Mouse (Mus musculus) mouse trophoblast stem cell (cell line): ENCODE results near the gene Rap1gap.

Source experiments
- in situ Hi-C, 2 experiments: fragments of 300-500 bp; cut with MseI, MboI; formaldehyde crosslinking; loops; 2 replicates in 1 of 2; 3 replicates in 1 of 2; pipeline ENCODE4 v1.15.1; 2025

Gene Rap1gap

GRCm38 (mm10) chr4:137692107-137692902 lies 27.8 kb downstream of the Rap1gap start:
- in situ Hi-C loops: no loop called here

DNA sequence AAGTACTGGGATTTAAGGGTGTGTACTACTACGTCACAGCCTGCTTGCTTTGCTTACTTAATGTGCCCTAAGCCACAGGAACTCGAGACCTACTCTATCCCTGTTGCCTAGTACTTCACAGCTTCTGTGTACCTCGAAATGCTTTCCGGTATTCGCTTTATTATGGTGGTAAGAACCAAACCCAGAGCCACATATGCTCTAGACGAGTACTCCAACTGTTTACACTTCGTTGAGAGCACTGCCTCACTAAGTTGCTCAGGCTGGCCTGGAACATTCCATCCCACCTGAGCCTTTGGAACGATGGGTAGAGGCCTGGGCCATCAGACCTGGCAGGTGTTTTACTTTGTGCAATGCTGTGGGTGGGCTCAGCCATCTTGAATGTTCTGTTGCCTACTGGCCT lies 30.8 kb downstream of the Rap1gap start:
- in situ Hi-C loops: no loop called here

- in situ Hi-C loops: no loop called here
Measured at GRCm38 (mm10) chr4:137695900-137696299, 31.4 kb downstream of the Rap1gap start.

DNA sequence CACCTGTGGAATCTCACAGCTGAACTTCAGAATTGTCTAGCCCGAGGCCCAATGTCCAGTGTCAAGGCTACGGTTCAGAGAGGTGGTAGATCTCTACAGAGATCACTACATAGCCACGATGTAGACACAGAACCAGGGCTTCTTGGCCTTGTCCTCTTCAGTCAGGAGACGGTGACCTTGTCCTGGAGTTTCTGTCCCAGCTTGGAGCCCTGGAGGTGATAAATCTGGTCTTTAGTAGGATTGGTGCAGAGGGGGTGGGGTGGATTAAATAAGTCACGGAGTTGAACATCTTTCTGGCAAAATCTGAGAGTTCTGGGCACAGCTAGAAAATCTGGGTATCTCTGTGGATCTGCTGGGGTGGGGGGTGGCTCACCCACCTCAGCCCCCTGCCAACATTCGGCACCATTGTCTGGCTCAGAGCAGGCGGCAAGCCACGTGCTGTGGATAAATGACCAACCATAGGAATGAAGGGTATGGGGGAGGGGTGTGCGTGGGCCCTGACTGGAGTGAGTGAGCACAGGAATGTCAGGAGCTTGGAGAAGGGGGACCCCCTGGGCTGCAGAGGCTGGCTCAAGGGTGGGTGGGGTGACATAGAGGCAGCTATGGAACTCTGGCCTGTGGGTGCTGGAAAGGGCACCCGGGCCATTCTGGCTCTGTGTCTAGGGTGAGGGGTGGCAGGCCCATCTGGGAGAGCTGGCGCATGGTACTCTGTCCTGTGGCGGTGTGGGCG lies 32.8 kb downstream of the Rap1gap start:
- in situ Hi-C loops: no loop called here

DNA sequence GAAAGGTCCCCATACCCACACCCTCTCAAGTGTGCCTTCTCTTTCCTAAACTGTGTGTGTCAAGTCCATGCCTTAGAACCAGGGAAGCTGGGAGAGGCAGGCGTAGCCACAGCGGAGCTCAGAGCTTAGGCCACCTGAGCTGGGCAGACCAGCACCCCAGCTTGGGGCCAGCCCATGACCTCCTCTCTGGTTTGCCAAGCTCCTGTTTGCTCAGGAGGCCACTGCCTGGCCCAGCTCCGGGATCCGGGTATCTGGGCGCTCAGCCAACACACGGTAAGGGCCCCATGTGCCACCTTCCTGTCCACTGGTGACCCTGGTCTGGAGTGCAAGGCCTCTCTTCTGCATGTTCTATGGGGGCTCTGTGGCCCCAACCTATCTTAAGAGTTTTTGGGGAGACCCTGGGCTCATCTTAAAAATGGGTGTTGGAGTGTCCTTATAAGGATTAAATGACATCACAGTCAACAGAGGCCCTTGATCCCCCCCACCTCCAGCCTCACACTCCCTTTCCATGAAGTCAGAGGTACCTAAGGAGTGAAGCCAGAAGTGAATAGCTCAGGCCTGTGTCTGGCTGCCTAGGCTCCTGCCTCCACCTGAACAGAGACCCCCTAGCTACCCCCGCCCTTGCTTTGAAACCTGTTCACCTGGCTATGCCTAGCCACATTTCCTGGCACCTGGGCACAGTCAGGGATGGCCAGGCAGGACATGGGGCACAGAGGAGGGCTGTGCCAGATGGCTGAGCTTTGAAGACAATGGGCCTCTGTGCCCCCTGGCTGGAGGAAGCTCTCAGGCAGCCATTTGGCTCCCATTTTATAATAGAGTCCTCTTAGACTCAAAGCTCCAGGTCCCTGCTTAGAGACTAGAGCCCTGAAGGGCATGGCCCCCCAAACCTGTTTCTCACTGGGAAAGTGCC lies 33.8 kb downstream of the Rap1gap start:
- in situ Hi-C loops: no loop called here

- in situ Hi-C loops: no loop called here
Measured at GRCm38 (mm10) chr4:137699264-137700211, 35.0 kb downstream of the Rap1gap start.

DNA sequence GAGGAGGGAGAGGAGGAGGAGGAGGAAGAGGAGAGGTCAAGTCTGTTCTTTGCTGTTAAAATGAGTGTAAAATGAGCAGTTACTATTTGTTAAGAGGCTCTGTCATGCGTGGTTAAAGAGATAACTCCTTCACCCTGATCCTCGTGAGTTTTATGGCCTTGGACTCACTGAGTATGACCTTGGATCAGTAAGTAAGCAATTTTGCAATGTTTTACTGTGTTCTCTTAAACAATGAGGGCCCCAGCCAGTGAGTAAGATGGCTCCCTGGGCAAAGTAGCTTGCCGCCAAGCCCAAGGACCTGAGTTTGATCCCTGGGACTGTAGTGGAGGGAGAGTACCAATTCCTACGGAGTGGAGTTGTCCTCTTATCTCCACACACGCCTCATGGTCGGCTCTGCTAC lies 36.4 kb downstream of the Rap1gap start:
- in situ Hi-C loops: no loop called here

DNA sequence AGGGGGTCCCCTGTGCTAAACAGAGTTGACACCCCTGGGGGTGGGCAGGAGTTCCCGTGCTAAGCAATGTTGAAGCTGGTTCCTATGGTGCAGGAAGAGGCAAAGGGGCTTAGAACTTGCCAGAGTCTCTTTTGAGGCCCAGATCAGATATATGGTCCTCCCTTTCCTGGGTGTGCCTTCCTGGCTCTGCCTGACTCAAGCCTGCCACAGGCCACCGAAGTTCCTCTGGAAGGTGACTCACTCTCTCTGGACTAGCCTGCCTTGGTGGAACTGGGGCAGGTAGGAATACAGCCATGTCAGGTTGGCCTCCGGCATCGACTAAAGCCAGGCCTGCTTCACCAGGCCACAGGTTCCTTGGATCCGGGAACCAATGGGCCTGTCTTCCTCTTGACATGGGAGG lies 38.6 kb downstream of the Rap1gap start:
- in situ Hi-C loops: no loop called here

- in situ Hi-C loops: no loop called here
Measured at GRCm38 (mm10) chr4:137704561-137704960, 40.0 kb downstream of the Rap1gap start.

GRCm38 (mm10) chr4:137705379-137705778 lies 40.9 kb downstream of the Rap1gap start:
- in situ Hi-C loops: no loop called here

GRCm38 (mm10) chr4:137706510-137706909 lies 42.0 kb downstream of the Rap1gap start:
- in situ Hi-C loops: no loop called here

- in situ Hi-C loops: no loop called here
Measured at GRCm38 (mm10) chr4:137707216-137707990, 42.9 kb downstream of the Rap1gap start.

DNA sequence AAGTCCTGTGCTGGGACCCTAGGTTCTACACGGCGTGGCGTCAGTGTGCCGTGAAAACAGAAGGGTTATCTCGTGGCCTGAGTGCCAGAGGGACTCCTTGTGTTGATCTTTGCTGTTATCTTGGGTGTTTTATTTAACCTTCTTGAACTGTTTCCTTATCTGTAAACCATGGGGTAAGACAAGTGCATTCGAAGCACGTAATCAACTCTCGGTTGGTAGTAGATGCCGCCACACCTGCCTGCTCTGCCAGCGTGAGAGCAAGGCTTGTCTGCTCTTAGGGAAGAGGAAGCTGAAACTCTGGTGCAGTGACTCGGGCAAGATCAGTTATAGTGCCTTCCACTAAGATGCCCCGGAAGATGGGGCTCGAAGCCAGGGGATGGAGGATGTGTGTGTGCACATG lies 48.4 kb downstream of the Rap1gap start:
- in situ Hi-C loops: no loop called here

GRCm38 (mm10) chr4:137714020-137714624 lies 49.6 kb downstream of the Rap1gap start:
- in situ Hi-C loops: no loop called here

- in situ Hi-C loops: loop anchor here (5.0 kb wide), 1 partner anchor 35 kb away; no protein-coding TSS in a partner anchor
Measured at GRCm38 (mm10) chr4:137717005-137717404, 52.5 kb downstream of the Rap1gap start.

- in situ Hi-C loops: loop anchor here (5.0 kb wide), 1 partner anchor 35 kb away; no protein-coding TSS in a partner anchor
Measured at GRCm38 (mm10) chr4:137717671-137718070, 53.1 kb downstream of the Rap1gap start.

- in situ Hi-C loops: loop anchor here (5.0 kb wide), 1 partner anchor 37 kb away; no protein-coding TSS in a partner anchor
Measured at GRCm38 (mm10) chr4:137719378-137720077, 55.0 kb downstream of the Rap1gap start.

- in situ Hi-C loops: no loop called here
Measured at GRCm38 (mm10) chr4:137721563-137721962, 57.0 kb downstream of the Rap1gap start.

- in situ Hi-C loops: no loop called here
Measured at GRCm38 (mm10) chr4:137722230-137722629, 57.7 kb downstream of the Rap1gap start.
